Mouse (Mus musculus): ENCODE data around the gene Eri3. TPM values are rescaled to one million over a fixed set of nuclear protein-coding genes. Genes with fewer than 3 reads are reported as not detected.

The Eri3 gene
- polyA plus RNA-seq, 1 experiment from 2014 or later, result 195 TPM

- no peak overlapping the region for H3K27ac ChIP-seq
- no peak overlapping the region for H3K4me2 ChIP-seq (replicated peaks)
- no peaks in the 10 kb centered on the region for H3K4me1 ChIP-seq (replicated peaks)
- no peaks in the 10 kb centered on the region for H3K27me3 ChIP-seq
- no peak for ATAC-seq
- 74% methylated on average over 6 of the region's 6 CpGs for WGBS
- H3K4me3 ChIP-seq (replicated peaks), result no peak overlapping the region
- H3K9me3 ChIP-seq, result no peaks in the 10 kb centered on the region
- no peaks in the 10 kb centered on the region for H3K36me3 ChIP-seq
- no peak overlapping the region for H3K9ac ChIP-seq (replicated peaks)
These were observed 163.3 kb downstream of the Eri3 start for GRCm38 (mm10) chr4:117713303-117714098.

Small RNA genes within 50 kb of the gene (microRNA-seq; reads per million reads assigned to microRNA genes)
- gene Gm25559, result not detected

Other genes with a start within 250 kb of the Eri3 start
- 124 and 134 TPM in 2 replicates for gene Rnf220, start 53.3 kb upstream of the Eri3 start, polyA plus RNA-seq (2015; fragmentation: Nextera tagmentation; extraction: Ambion mirVana)
- 77.8 and 78.2 TPM in 2 replicates for gene Dmap1, start 131.9 kb downstream of the Eri3 start, polyA plus RNA-seq (2015; fragmentation: Nextera tagmentation; extraction: Ambion mirVana)
- gene Gm12845, start 174.0 kb downstream of the Eri3 start, polyA plus RNA-seq (2015; fragmentation: Nextera tagmentation; extraction: Ambion mirVana), result not detected in 2 replicates
- gene Klf17, start 215.3 kb downstream of the Eri3 start, polyA plus RNA-seq (2015; fragmentation: Nextera tagmentation; extraction: Ambion mirVana), result not detected in 2 replicates